Mouse (Mus musculus) left cerebral cortex, adult 11 months (tissue): ENCODE measurements around the gene Gm7694.

Source experiments
- DNase-seq: peaks from one replicate; pipeline ENCODE4 v3.0.0; 2022; ENCODE audit warnings: low spot score

Gene Gm7694

GRCm38 (mm10) chr1:170306232-170306631 lies at the start of gene Gm7694:
Gene Gm7694, minus strand, starts transcription at chr1:170306332.
- no peak for DNase-seq

DNA sequence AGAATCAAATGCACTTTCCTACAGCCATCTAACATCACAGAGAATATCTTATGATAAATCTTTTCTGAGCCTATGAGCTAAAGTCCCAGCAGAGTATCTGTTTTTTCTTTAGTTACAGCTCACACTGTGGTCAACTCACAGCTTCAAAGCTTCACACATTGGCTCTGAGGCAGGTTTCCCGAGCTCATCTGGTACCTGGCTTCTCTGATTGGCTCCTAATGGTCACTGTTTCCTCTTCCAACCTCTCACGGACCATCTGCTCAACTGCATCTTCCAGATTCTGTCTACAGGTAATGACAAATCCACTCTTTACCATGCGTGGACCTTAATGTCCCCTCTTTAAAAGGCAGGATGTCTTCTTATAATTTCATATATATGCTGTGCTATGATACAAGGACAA lies 47.2 kb upstream of the Gm7694 start:
- no peak for DNase-seq

DNA sequence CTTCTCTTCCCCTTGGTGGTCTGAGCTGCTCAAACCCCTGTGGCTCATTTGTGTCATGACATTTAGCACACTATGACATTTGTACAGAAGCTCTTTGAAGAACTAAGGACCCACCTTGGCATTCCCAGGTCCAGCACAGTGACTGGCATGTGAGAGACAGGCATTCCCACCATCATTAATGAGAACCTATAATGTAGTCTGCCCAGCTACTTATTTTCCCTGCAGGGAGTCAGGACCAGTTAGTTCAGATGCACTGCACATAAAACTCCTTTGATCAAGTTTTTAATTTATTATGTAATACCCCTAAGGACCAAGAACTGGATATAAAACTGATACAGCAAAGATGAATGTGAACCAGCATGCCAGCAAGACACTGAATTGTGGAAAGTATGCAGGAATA lies 44.9 kb upstream of the Gm7694 start:
- DNase-seq = no peak

DNA sequence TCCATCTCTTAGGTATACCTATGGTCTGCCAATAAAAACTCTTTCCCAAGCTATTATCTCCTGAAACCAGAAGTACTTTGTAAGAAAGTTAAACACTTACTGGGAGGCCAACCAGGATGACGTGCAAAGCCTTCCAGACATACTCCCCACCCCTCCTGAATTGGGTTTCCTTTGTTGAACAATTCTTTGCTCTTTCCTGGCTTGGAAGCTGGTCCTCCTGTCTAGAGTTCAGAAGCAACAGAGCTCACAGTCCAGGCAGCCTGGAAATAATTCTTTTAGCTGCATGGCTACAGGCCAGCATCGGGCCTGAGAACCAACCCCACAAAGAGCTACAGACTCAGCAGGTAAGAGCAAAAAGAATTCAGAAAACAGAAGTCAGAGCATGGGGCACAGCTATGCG lies 40.1 kb upstream of the Gm7694 start:
- DNase-seq = no peak

- DNase-seq = no peak
Measured at GRCm38 (mm10) chr1:170343906-170344305, 37.8 kb upstream of the Gm7694 start.

GRCm38 (mm10) chr1:170343081-170343480 lies 36.9 kb upstream of the Gm7694 start:
- no peak for DNase-seq

DNA sequence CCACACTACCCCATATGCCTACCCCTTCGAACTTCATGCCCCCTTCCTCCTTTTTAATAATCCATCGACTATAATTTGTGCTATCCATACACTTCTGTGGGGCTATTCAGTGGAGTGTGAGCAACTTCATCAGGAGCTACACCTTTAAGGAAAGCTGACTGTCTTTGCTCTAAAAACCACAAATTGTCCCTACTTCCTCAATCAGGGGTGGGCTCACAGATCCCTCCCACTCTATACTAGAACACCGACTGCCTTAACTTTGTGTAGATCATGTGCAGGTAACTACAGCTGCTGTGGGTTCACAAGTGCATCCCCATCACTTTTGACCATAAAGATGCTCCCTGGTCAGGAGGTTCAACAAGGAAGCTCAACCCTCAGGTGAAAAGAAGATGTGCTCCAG lies 33.8 kb upstream of the Gm7694 start:
- no peak for DNase-seq

DNA sequence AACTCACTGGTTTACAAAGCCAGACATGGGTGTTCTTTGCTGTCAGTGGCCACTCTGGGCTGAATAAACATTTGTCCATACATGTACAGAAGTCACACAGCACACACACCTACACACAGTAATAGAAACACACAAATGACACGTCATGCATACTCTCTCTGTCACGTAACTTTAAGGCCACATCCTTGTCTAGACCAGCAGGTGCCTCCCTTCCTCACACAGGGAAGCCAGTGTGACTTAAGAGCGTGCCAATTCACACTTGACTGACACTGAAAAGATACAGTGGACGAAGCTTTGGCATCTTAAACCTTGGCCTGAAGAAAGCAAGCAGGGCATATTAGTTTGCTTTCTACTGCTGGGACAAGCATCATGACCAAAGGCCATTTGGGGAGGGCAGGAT lies 26.6 kb upstream of the Gm7694 start:
- DNase-seq = no peak

DNA sequence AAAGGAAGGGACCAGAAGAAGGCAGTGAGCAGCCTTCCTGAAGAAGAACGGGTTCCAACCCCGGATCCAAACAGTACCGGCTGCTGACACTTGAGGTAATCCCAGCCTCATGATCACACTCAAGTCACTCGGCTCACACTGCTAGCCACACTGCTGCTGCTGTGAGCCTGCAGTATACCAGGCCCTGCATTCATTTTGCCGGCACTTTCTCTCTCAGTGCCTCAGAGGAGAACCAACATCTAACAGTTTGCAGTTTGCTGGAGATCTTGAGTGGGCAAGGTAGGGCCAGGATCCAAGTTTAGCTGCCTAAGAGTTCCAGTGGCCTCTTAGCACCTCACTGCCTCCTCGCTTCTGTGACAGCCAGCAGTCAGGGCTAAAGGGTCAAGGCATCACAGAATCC lies 25.8 kb upstream of the Gm7694 start:
- DNase-seq = no peak

GRCm38 (mm10) chr1:170325277-170325676 lies 19.1 kb upstream of the Gm7694 start:
- no peak for DNase-seq

- no peak for DNase-seq
Measured at GRCm38 (mm10) chr1:170324312-170324711, 18.2 kb upstream of the Gm7694 start.

DNA sequence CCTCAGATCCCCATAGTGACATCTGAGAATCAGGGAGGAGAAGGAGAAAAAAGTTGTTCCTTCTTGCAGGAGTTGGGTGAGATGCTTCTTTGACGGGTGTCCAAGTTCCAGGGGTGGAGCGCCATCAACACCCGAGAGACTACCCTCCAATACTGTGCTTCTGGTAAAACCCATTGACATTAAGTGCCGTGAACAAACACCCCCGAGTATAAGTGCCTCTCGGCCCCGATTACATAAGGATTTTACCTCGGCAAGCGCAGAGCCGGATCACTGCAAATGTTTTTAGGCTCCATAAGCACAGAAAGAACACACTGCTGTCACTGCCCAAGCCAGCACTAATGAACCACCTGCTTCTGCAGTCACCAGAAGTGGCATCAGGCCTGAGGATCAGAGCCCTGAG lies 16.9 kb upstream of the Gm7694 start:
- no peak for DNase-seq

DNA sequence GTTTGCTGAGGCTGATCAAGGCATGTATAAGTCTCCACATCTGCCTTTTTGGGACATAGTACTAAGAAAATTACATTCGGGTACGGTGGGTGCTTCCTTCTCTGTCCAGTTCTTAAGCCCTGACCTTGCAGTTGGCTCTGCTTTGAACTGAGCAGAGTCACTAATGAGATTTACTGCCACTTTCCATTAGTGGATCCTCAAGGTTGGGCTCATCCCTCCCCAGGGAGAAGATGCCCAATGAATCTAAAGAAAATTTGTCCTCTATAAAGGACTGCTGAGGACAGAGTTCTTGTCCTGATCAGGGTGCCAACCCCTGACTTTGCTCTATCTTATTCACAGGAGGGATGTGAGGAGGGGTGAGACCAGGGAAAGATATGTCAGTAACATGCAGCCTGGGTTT lies 15.9 kb upstream of the Gm7694 start:
- no peak for DNase-seq

GRCm38 (mm10) chr1:170311431-170311830 lies 5.3 kb upstream of the Gm7694 start:
- no peak for DNase-seq

GRCm38 (mm10) chr1:170308503-170308902 lies 2.4 kb upstream of the Gm7694 start, which contains the start of gene Spata46:
Gene Spata46, plus strand, starts transcription at chr1:170308803.
- DNase-seq = no peak

DNA sequence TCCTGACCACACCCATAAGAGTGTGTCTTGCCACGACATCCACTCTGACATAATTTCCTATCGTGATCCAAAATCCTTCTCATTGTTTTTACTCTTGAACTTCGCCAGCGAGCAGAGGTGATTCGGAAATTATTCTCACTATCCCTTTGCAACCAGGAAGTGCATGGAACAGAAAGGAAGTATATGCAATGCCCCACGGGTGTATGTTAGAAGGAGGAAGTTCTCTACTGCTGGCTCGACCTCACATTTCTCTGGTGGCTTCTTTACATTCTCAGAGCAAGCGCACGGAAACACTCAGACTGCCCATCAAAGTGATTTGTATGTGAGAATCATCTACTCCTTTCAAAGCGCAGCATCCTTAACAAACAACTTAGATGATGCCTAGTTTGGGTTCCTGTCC lies 1.1 kb downstream of the Gm7694 start:
- DNase-seq = no peak

- no peak for DNase-seq
Measured at GRCm38 (mm10) chr1:170303103-170303502, 3.0 kb downstream of the Gm7694 start.

GRCm38 (mm10) chr1:170302456-170302855 lies 3.7 kb downstream of the Gm7694 start:
- no peak for DNase-seq

DNA sequence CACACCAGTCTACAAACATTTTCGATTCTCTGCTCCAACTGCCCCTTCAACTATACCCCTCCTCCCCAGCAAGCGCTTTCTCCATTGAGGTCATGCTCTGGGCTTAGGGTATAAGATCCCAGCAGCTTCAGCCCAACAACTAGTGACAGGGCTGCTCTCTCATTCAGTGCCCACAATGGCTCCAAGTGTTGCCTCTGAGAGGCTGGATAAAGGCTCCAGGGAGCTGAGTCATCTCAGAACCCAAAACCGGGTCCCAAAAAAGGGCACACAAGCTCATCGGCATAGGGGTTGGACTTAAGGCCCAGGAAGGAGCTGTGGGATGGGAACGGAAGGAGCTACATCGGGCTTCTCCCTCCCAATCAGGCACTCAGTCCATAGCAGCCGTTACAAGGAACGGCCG lies 4.4 kb downstream of the Gm7694 start:
- DNase-seq = no peak

DNA sequence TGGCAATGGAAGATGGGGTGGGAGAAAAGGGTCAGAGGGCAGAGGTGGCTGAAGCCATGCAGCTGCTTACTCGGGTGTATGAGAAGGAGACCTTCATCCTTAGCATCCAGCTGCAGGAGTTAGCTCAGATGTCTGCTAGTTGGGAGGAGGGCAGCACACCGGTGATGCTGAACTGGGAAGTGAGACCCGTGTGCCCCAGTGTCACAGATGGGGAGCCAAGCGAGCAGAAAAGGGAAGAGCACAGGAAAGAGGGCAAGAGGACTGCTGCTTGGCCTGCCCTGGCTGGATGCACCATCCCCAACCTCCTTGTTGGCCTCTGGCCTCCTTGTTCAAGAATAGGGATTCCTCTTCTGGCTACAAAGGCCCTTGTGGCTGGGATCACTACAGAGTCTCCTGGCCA lies 6.6 kb downstream of the Gm7694 start:
- no peak for DNase-seq

DNA sequence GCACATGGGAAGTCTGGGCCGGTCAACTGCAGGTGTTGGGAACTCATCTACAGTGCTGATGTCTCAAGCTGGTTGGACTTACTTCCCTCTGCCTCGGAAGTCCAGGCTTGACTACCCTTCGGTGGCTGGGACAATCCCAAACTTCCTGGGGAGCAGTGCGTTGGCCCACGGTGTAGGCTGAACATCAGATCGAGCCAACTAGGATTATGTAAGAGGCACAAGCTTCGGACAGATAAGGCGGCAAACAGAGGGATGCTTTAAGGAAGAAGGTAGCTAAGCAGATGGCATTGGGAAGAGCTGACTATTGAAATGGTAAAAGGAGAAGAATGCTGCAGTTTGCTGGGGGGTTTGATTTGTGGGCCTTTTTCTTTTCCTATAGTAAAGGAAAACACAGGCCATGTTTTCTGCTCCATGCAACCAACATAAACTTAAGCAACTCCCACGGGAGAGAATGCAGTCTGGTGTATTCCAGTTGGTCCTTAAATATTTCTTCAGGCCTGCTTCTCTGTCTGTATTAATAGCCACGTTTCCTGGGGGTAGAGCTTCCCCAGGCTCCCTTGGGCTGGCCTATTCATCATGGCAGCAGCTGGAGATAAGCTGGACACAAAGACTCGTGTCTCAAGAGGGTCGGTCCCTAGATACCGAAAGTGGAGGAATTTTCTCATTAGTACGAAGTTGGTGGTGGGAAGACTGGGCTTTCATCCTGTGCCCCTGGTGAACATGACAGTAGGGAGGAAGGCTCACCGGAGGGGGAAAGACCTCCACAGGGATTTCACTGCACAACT lies 11.2 kb downstream of the Gm7694 start:
- DNase-seq = no peak

DNA sequence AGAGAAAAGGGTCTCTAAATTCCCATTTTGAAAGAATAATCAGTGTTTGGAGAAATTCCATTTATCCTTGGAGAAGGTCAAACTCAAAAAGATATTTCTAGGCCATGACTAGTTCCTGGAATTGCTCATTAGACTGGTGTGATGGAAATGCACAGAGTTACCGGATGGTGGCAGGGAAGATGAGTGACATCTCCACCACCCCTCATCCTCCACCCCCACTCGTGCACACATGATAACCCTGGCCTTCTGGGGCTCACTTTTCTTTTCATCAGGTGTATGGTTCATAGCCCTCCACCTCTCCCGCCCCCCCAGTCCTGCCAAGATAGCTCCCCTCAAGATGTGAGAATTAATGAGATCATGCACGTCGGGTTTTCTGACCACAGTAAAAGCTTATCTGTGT lies 12.9 kb downstream of the Gm7694 start:
- no peak for DNase-seq

DNA sequence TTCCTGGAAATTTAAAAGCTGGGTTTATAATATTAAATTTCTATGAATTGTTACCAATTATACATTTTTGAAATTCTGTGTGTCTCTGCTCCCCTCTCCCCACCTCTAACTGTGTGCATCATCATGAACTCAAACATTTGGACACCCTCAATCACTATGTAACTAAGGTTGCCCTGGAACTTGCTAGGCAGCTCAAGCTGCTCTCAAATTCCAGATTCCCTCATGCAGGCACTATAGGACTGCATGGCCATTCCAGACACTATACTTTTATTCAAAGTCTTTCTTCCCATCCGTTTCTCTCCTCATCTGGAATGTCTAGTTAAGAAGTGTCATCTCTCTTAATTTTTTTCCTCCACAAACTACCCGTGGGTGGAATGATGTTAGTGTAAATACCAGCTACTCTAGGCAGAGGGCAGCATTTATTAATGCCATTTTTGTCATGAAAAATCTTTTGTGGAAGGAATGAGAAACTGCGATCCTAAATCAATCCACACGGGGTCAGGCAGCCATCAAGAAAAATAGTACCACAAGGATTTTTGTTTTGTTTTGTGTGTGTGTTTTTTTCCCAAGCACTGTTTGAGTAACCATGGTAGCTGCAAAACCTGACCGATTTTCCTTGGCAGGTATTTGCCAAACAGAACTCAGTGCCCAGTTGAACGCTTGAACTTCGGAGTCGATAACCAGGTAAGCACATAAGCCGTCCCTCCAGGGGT lies 13.7 kb downstream of the Gm7694 start:
- peak; percentile 61 for DNase-seq
